Mouse (Mus musculus): ENCODE results near the gene Sppl3. TPM values are rescaled to one million over a fixed set of nuclear protein-coding genes. Genes with fewer than 3 reads are reported as not detected.
A peak's percentile ranks its signal among the peaks of the same experiment; 100 is the strongest.

The Sppl3 gene
- total RNA-seq, 1 experiment, result 56.1 TPM

GRCm38 (mm10) chr5:115074749-115075148, 63.8 kb downstream of the Sppl3 start:
- no peak overlapping the region for H3K4me3 ChIP-seq (ENCODE audit: insufficient read depth in 1 of 2, low read depth in 1 of 2, low read length in 2 of 2, poor library complexity in 1 of 2, severe bottlenecking in 1 of 2)
- in situ Hi-C loops (cut with MboI; ENCODE audit: low sequenced_read_pairs in 2 of 2, unreplicated experiment in 2 of 2), result no loop called here
- peaks cover 0 to 3% of the 10 kb centered on the region in 2 experiments; a peak in 1 of 4 replicates for H3K4me1 ChIP-seq (ENCODE audit: control insufficient read depth in 2 of 2, insufficient read depth in 2 of 2, low read length in 2 of 2, poor library complexity in 1 of 2)
- no peak for DNase-seq (ENCODE audit: low read depth, low spot score)
- TF ChIP-seq HCFC1 (IDR thresholded peaks at IDR 0.05; ENCODE audit: borderline replicate concordance, insufficient read depth, low read length), result no peak
- no peak for TF ChIP-seq CHD2 (IDR thresholded peaks at IDR 0.05; ENCODE audit: low read depth, low read length)
- TF ChIP-seq ZNF384 (IDR thresholded peaks at IDR 0.05; ENCODE audit: low read depth, low read length), result no peak
- no peak for TF ChIP-seq ZC3H11A (IDR thresholded peaks at IDR 0.05; ENCODE audit: borderline replicate concordance, low read depth, low read length)
- TF ChIP-seq MAFK (IDR thresholded peaks at IDR 0.05; ENCODE audit: insufficient read depth, low read depth, low read length), result no peak
- H3K36me3 ChIP-seq (ENCODE audit: control insufficient read depth, insufficient read depth, low read length, poor library complexity, severe bottlenecking), result peaks cover 6% of the 10 kb centered on the region; the same call in 1 of the 2 replicates
- H3K9ac ChIP-seq (ENCODE audit: insufficient read depth, low read depth, low read length, poor library complexity, severe bottlenecking), result no peak overlapping the region
- no peaks in the 10 kb centered on the region for H3K9me3 ChIP-seq (ENCODE audit: control insufficient read depth, insufficient read depth, low read depth, low read length)
- no peak overlapping the region for H3K27ac ChIP-seq (ENCODE audit: insufficient read depth, low read depth, low read length, poor library complexity, severe bottlenecking)

GRCm38 (mm10) chr5:115076144-115076901, 65.4 kb downstream of the Sppl3 start:
- peaks cover 7% of the 10 kb centered on the region; the same call in 1 of the 2 replicates for H3K36me3 ChIP-seq (ENCODE audit: control insufficient read depth, insufficient read depth, low read length, poor library complexity, severe bottlenecking)
- peak; percentile 52; the same call in 1 of the 2 replicates for TF ChIP-seq ZC3H11A (IDR thresholded peaks at IDR 0.05; ENCODE audit: borderline replicate concordance, low read depth, low read length)
- no peak for TF ChIP-seq ZNF384 (IDR thresholded peaks at IDR 0.05; ENCODE audit: low read depth, low read length)
- no peak for TF ChIP-seq HCFC1 (IDR thresholded peaks at IDR 0.05; ENCODE audit: borderline replicate concordance, insufficient read depth, low read length)

GRCm38 (mm10) chr5:115081636-115082035, 70.7 kb downstream of the Sppl3 start:
- no peak overlapping the region for H3K27ac ChIP-seq (ENCODE audit: insufficient read depth, low read depth, low read length, poor library complexity, severe bottlenecking)
- no peak overlapping the region for H3K9ac ChIP-seq (ENCODE audit: insufficient read depth, low read depth, low read length, poor library complexity, severe bottlenecking)
- H3K36me3 ChIP-seq (ENCODE audit: control insufficient read depth, insufficient read depth, low read length, poor library complexity, severe bottlenecking), result peaks cover 20% of the 10 kb centered on the region; the same call in 1 of the 2 replicates
- 0 out of 4 replicates have a peak, but pooled peaks cover 0 to 3% of the 10 kb centered on the region in 2 experiments for H3K4me1 ChIP-seq (ENCODE audit: control insufficient read depth in 2 of 2, insufficient read depth in 2 of 2, low read length in 2 of 2, poor library complexity in 1 of 2)
- TF ChIP-seq ZC3H11A (IDR thresholded peaks at IDR 0.05; ENCODE audit: borderline replicate concordance, low read depth, low read length), result no peak
- no peak for DNase-seq (ENCODE audit: low read depth, low spot score)
- no peak overlapping the region for H3K4me3 ChIP-seq (ENCODE audit: insufficient read depth in 1 of 2, low read depth in 1 of 2, low read length in 2 of 2, poor library complexity in 1 of 2, severe bottlenecking in 1 of 2)
- in situ Hi-C loops (cut with MboI; ENCODE audit: low sequenced_read_pairs in 2 of 2, unreplicated experiment in 2 of 2), result loop anchor here in 1 of 2 experiments (10.0 kb wide), 1 partner anchor 97 kb away; no protein-coding TSS in a partner anchor
- no peaks in the 10 kb centered on the region for H3K9me3 ChIP-seq (ENCODE audit: control insufficient read depth, insufficient read depth, low read depth, low read length)

More at GRCm38 (mm10) chr5:115076144-115076901, 65.4 kb downstream of the Sppl3 start:
- Histone ChIP-seq H3K4me1 (ENCODE audit: control insufficient read depth in 2 of 2, insufficient read depth in 2 of 2, low read length in 2 of 2, poor library complexity in 1 of 2) (peaks cover 0 to 3% of the 10 kb centered on the region in 2 experiments; a peak in 1 of 4 replicates), H3K9ac (ENCODE audit: insufficient read depth, low read depth, low read length, poor library complexity, severe bottlenecking) (no peak overlapping the region), H3K27ac (ENCODE audit: insufficient read depth, low read depth, low read length, poor library complexity, severe bottlenecking) (no peak overlapping the region), H3K9me3 (ENCODE audit: control insufficient read depth, insufficient read depth, low read depth, low read length) (no peaks in the 10 kb centered on the region), H3K4me3 (ENCODE audit: insufficient read depth in 1 of 2, low read depth in 1 of 2, low read length in 2 of 2, poor library complexity in 1 of 2, severe bottlenecking in 1 of 2) (no peak overlapping the region)
- in situ Hi-C loops (cut with MboI; ENCODE audit: low sequenced_read_pairs in 2 of 2, unreplicated experiment in 2 of 2), result no loop called here
- peak; percentile 49 for DNase-seq (ENCODE audit: low read depth, low spot score)

- H3K4me1 ChIP-seq (ENCODE audit: control insufficient read depth in 2 of 2, insufficient read depth in 2 of 2, low read length in 2 of 2, poor library complexity in 1 of 2), result 0 out of 4 replicates have a peak, but pooled peaks cover 0 to 3% of the 10 kb centered on the region in 2 experiments
- peaks cover 25% of the 10 kb centered on the region; the same call in 1 of the 2 replicates for H3K36me3 ChIP-seq (ENCODE audit: control insufficient read depth, insufficient read depth, low read length, poor library complexity, severe bottlenecking)
- H3K27ac ChIP-seq (ENCODE audit: insufficient read depth, low read depth, low read length, poor library complexity, severe bottlenecking), result no peak overlapping the region
- no peak overlapping the region for H3K9ac ChIP-seq (ENCODE audit: insufficient read depth, low read depth, low read length, poor library complexity, severe bottlenecking)
- TF ChIP-seq HCFC1 (IDR thresholded peaks at IDR 0.05; ENCODE audit: borderline replicate concordance, insufficient read depth, low read length), result no peak
- TF ChIP-seq ZC3H11A (IDR thresholded peaks at IDR 0.05; ENCODE audit: borderline replicate concordance, low read depth, low read length), result no peak
- TF ChIP-seq CHD2 (IDR thresholded peaks at IDR 0.05; ENCODE audit: low read depth, low read length), result no peak
- no peak for TF ChIP-seq ZNF384 (IDR thresholded peaks at IDR 0.05; ENCODE audit: low read depth, low read length)
- no peak for TF ChIP-seq MAFK (IDR thresholded peaks at IDR 0.05; ENCODE audit: insufficient read depth, low read depth, low read length)
- in situ Hi-C loops (cut with MboI; ENCODE audit: low sequenced_read_pairs in 2 of 2, unreplicated experiment in 2 of 2), result loop anchor here in 1 of 2 experiments (10.0 kb wide), 1 partner anchor 99 kb away; no protein-coding TSS in a partner anchor
- DNase-seq (ENCODE audit: low read depth, low spot score), result no peak
- H3K9me3 ChIP-seq (ENCODE audit: control insufficient read depth, insufficient read depth, low read depth, low read length), result no peaks in the 10 kb centered on the region
- H3K4me3 ChIP-seq (ENCODE audit: insufficient read depth in 1 of 2, low read depth in 1 of 2, low read length in 2 of 2, poor library complexity in 1 of 2, severe bottlenecking in 1 of 2), result no peak overlapping the region
Observed at GRCm38 (mm10) chr5:115083492-115083891, 72.6 kb downstream of the Sppl3 start.
